In the genomic region with DNA sequence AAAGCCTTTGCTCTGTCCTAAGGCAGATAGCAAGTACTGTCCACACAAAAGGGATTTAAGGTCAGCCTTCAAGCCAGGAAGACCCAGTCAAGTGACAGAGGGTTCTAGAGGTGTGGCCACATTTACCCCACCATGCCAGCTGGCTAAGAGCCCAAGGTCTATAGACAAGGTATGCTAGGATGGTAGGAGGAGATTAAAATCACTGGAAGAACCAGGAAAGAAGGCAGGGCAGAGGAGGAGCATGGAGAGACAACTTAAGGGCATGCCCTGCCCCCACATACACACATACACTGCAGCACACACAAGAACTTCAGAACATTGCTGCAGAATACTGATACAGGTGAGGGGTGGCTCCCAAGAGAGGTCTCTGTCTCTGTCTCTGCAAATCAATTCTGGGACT, we compare ENCODE assay signal across 17 mouse cellular contexts. TPM values are rescaled to one million over a fixed set of nuclear protein-coding genes. Genes with fewer than 3 reads are reported as not detected.
DNase-seq lines count a peak whose midpoint lies in the region; ATAC-seq and TF ChIP-seq lines count a peak whose summit lies in the region.
"Had no signal": no experiment of that assay in that cellular context is flagged by ENCODE, and none has a peak within 500 bp of the region (broad histone marks: within the 10 kb centered on the region; RNA-seq: fewer than 3 reads in every experiment).

TSS of gene Cyp2f2 (plus strand) at position 234 of the 400 bp plus-strand sequence.

- H3K4me2 ChIP-seq in limb, embryonic 15.5 days = no peak within 1 kb of the TSS
- H3K4me2 ChIP-seq: liver, embryonic 13.5 days had no signal

- no peaks in the 10 kb centered on the region for H3K36me3 ChIP-seq in limb, embryonic 15.5 days
- no peaks in the 10 kb centered on the region for H3K36me3 ChIP-seq in limb, embryonic 10.5 days
- H3K36me3 ChIP-seq: liver, embryonic 13.5 days had no signal

- no peaks in the 10 kb centered on the region for H3K9me3 ChIP-seq in limb, embryonic 15.5 days
- no peaks in the 10 kb centered on the region for H3K9me3 ChIP-seq in limb, embryonic 10.5 days (replicated peaks)
- H3K9me3 ChIP-seq: liver, embryonic 13.5 days had no signal

- ATAC-seq in limb, embryonic 15.5 days (ENCODE audit: insufficient number of reproducible peaks, low FRiP score, low TSS enrichment, low read depth) = no peak
- ATAC-seq: hindbrain, postnatal 0 days had no signal

- H3K27me3 ChIP-seq in limb, embryonic 15.5 days = no peaks in the 10 kb centered on the region
- H3K27me3 ChIP-seq in limb, embryonic 10.5 days (ENCODE audit: low read depth, poor library complexity, severe bottlenecking) = no peaks in the 10 kb centered on the region
- H3K27me3 ChIP-seq: liver, embryonic 13.5 days had no signal

- TF ChIP-seq CTCF in embryonic fibroblast, embryonic 13.5 days (IDR thresholded peaks at IDR 0.05; ENCODE audit: borderline replicate concordance, insufficient read depth, low read length) = no peak

- TF ChIP-seq POLR2A in embryonic fibroblast, embryonic 13.5 days (IDR thresholded peaks at IDR 0.05; ENCODE audit: low read depth, low read length) = no peak

- no peak for DNase-seq in limb, embryonic 10.5 days (ENCODE audit: low spot score)
- DNase-seq in adrenal gland, adult 2 months = peak; percentile 79
- peak; percentile 73 for DNase-seq in lung, postnatal 36 days
- DNase-seq in embryo, embryonic 9.5 days (ENCODE audit: extremely low spot score) = no peak
- DNase-seq in gastrocnemius, postnatal 36 days = no peak
- no peak for DNase-seq in heart, adult 9 months (ENCODE audit: low spot score in 2 of 2)
- DNase-seq: cerebellum, adult 11 months; kidney, adult 2 months; liver, embryonic 13.5 days; thymus, adult 18-20 months had no signal

- H3K4me1 ChIP-seq in limb, embryonic 15.5 days = peaks cover 11% of the 10 kb centered on the region; the same call in 1 of the 2 replicates
- peaks cover 7% of the 10 kb centered on the region; the same call in 1 of the 2 replicates for H3K4me1 ChIP-seq in limb, embryonic 10.5 days
- H3K4me1 ChIP-seq in embryonic fibroblast, embryonic 13.5 days (ENCODE audit: control insufficient read depth, insufficient read depth, low read length) = no peaks in the 10 kb centered on the region
- H3K4me1 ChIP-seq: liver, embryonic 13.5 days had no signal

- no peak within 1 kb of the TSS for H3K4me3 ChIP-seq in limb, embryonic 15.5 days
- H3K4me3 ChIP-seq in limb, embryonic 10.5 days = no peak within 1 kb of the TSS
- no peak within 1 kb of the TSS for H3K4me3 ChIP-seq in embryonic fibroblast, embryonic 13.5 days (ENCODE audit: insufficient read depth, low read length)
- H3K4me3 ChIP-seq: liver, embryonic 13.5 days had no signal

- no peak within 1 kb of the TSS for H3K9ac ChIP-seq in limb, embryonic 15.5 days
- H3K9ac ChIP-seq: liver, embryonic 13.5 days had no signal

- 0 out of 2 replicates have a peak within 1 kb of the TSS, but pooled peaks have one; percentile 5 for H3K27ac ChIP-seq in limb, embryonic 15.5 days
- H3K27ac ChIP-seq in limb, embryonic 10.5 days = no peak within 1 kb of the TSS
- peak within 1 kb of the TSS; percentile 15; the same call in 1 of the 2 replicates for H3K27ac ChIP-seq in embryonic fibroblast, embryonic 13.5 days (ENCODE audit: insufficient read depth, low read length)
- H3K27ac ChIP-seq: hindbrain, postnatal 0 days; liver, embryonic 13.5 days had no signal

- intact Hi-C loops in gastrocnemius, postnatal 36 days (cut with DNase I) = no loop called here

RNA-seq across cellular contexts. Expression of gene Cyp2f2, which starts in this region (rescaled TPM):
- polyA plus RNA-seq in limb, embryonic 15.5 days (2015; fragmentation: Nextera tagmentation; extraction: Ambion mirVana) = 0.42 and 0.45 TPM in 2 replicates
- polyA plus RNA-seq in limb, embryonic 10.5 days (2016; fragmentation: Nextera tagmentation; extraction: Ambion mirVana) = not detected in 2 replicates
- total RNA-seq in adrenal gland, adult 2 months (2021) = 100 to 1,000 TPM in 1 of 2 experiments, 1 to 10 TPM in 1; 2.1 to 993 TPM
- polyA plus RNA-seq in adrenal gland, adult 2 months (2012; rRNA removed) = 363 and 752 TPM in 2 replicates
- 0.30 TPM in 1 of 2 replicates, not detected in the other for polyA plus RNA-seq in embryonic fibroblast, embryonic 13.5 days (2011; ENCODE audit: insufficient read length, low read depth, missing spikeins)
- under 1 TPM; 0.67 to 0.89 TPM for total RNA-seq in gastrocnemius, postnatal 36 days (2021)
- total RNA-seq: common myeloid progenitor, adult 5-6 weeks; hindbrain, postnatal 0 days; layer of hippocampus, adult 18-20 months; megakaryocyte-erythroid progenitor cell, adult 5-6 weeks; neutrophil, adult 5-6 weeks had no signal

Comparison
In these comparisons a context has a peak if more than half of its experiments do, and no peak if none do; other contexts are left out.
1. RNA of gene Cyp2f2 (polyA plus RNA-seq): 363 to 752 TPM in adrenal gland, adult 2 months; 0.42 to 0.45 TPM in limb, embryonic 15.5 days, 0.30 TPM in embryonic fibroblast, embryonic 13.5 days and not detected in limb, embryonic 10.5 days; every median in the first group is over 100 times any median in the second.
2. DNase-seq: peak in adrenal gland, adult 2 months (single experiment) and lung, postnatal 36 days (single experiment); none in limb, embryonic 10.5 days (single experiment), embryo, embryonic 9.5 days (single experiment), gastrocnemius, postnatal 36 days (0 of 2) and heart, adult 9 months (0 of 2).